Mouse (Mus musculus) testis, postnatal 10 days (tissue): ENCODE measurements at regions not wholly inside any gene's neighbourhood (a gene's known extent, or its start where the extent isn't known, plus 50 kb on each side); places are given as distances from the start of the nearest gene placed in this dataset.

Experiments used
- DNase-seq: peaks from one replicate; pipeline ENCODE4 v3.0.0; 2021; ENCODE audit warnings: low spot score

- DNase-seq: no peak
Observed at GRCm38 (mm10) chr17:49219512-49220197, 208.5 kb upstream of the Mocs1 start.

- no peak for DNase-seq
Observed at GRCm38 (mm10) chr17:49223212-49223611, 204.9 kb upstream of the Mocs1 start.

- DNase-seq: no peak
Observed at GRCm38 (mm10) chr17:49223651-49224050, 204.5 kb upstream of the Mocs1 start.

- DNase-seq: no peak
Observed at GRCm38 (mm10) chr17:49225255-49226015, 202.7 kb upstream of the Mocs1 start.

- no peak for DNase-seq
Observed at GRCm38 (mm10) chr17:49226016-49226400, 202.2 kb upstream of the Mocs1 start.

- DNase-seq: no peak
Observed at GRCm38 (mm10) chr17:49231287-49231686, 196.9 kb upstream of the Mocs1 start.

GRCm38 (mm10) chr17:49240097-49240496 lies 188.1 kb upstream of the Mocs1 start:
- no peak for DNase-seq

- no peak for DNase-seq
Observed at GRCm38 (mm10) chr17:49243419-49243818, 184.7 kb upstream of the Mocs1 start.

GRCm38 (mm10) chr17:49245013-49245412 lies 183.1 kb upstream of the Mocs1 start:
- DNase-seq: no peak

- DNase-seq: no peak
Observed at GRCm38 (mm10) chr17:49247215-49247614, 180.9 kb upstream of the Mocs1 start.

- DNase-seq: no peak
Observed at GRCm38 (mm10) chr17:49250726-49251537, 177.2 kb upstream of the Mocs1 start.

- no peak for DNase-seq
Observed at GRCm38 (mm10) chr17:49252271-49252670, 175.9 kb upstream of the Mocs1 start.

GRCm38 (mm10) chr17:49258496-49258895 lies 169.7 kb upstream of the Mocs1 start:
- DNase-seq: no peak

- no peak for DNase-seq
Observed at GRCm38 (mm10) chr17:49262394-49262793, 165.8 kb upstream of the Mocs1 start.

GRCm38 (mm10) chr17:49266343-49266742 lies 161.8 kb upstream of the Mocs1 start:
- no peak for DNase-seq

- no peak for DNase-seq
Observed at GRCm38 (mm10) chr17:49269943-49270342, 158.2 kb upstream of the Mocs1 start.

GRCm38 (mm10) chr17:49272661-49273448 lies 155.3 kb upstream of the Mocs1 start:
- DNase-seq: no peak

- DNase-seq: no peak
Observed at GRCm38 (mm10) chr17:49274936-49275335, 153.2 kb upstream of the Mocs1 start.

GRCm38 (mm10) chr17:49275421-49275820 lies 152.7 kb upstream of the Mocs1 start:
- DNase-seq: no peak

- no peak for DNase-seq
Observed at GRCm38 (mm10) chr17:49275916-49276315, 152.2 kb upstream of the Mocs1 start.

GRCm38 (mm10) chr17:49278541-49278940 lies 149.6 kb upstream of the Mocs1 start:
- DNase-seq: no peak
